Mouse (Mus musculus): ENCODE data around the gene Zfp599.

DNA sequence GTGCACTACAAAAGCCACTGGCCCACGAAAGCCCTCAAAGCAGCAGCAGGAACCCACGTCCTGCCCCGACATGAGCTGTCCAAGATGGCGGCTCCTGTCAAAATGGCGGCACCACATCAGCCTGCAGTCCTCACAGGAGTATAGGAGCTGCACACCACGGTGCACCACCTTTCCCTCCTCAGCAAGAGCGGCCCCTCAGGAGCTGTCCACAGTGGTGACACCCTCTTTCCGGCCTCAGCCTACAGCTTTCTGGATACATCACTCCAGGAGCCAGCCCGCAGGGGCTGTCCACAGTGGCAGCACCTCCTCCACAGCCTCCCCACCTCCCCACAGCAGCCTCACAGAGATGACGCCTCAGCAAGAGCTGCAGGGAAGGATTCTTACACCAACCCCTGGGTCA lies 2.9 kb upstream of the Zfp599 start:
- TF ChIP-seq CTCF (IDR thresholded peaks at IDR 0.05; ENCODE audit: insufficient read depth, low read length), result no peak
- TF ChIP-seq POLR2A (IDR thresholded peaks at IDR 0.05; ENCODE audit: borderline replicate concordance, extremely low read depth, low read depth, low read length), result no peak

All from lung, adult 2 months (tissue).